Mouse (Mus musculus) c-Kit-positive CD71-positive TER-119-positive erythroid progenitor cells, embryonic 14.5 days (primary cell): Measurements from ENCODE around the gene Col4a2.

Experiments used
- DNase-seq: peaks from one replicate; pipeline ENCODE4 v3.0.0-alpha.2; 2013; ENCODE audit warnings: low spot score

Col4a2 gene

GRCm38 (mm10) chr8:11324801-11325395 lies 12.3 kb downstream of the Col4a2 start:
- no peak for DNase-seq

- DNase-seq = no peak
Observed at GRCm38 (mm10) chr8:11327298-11327697, 14.7 kb downstream of the Col4a2 start.

- no peak for DNase-seq
Observed at GRCm38 (mm10) chr8:11327722-11328417, 15.3 kb downstream of the Col4a2 start.

GRCm38 (mm10) chr8:11331561-11331960 lies 19.0 kb downstream of the Col4a2 start:
- DNase-seq = no peak

- DNase-seq = no peak
Observed at GRCm38 (mm10) chr8:11333746-11334145, 21.1 kb downstream of the Col4a2 start.

- no peak for DNase-seq
Observed at GRCm38 (mm10) chr8:11334493-11334892, 21.9 kb downstream of the Col4a2 start.

- DNase-seq = no peak
Observed at GRCm38 (mm10) chr8:11335238-11335637, 22.6 kb downstream of the Col4a2 start.

- no peak for DNase-seq
Observed at GRCm38 (mm10) chr8:11336346-11336745, 23.7 kb downstream of the Col4a2 start.

- DNase-seq = no peak
Observed at GRCm38 (mm10) chr8:11337642-11338041, 25.0 kb downstream of the Col4a2 start.

- DNase-seq = no peak
Observed at GRCm38 (mm10) chr8:11338507-11338906, 25.9 kb downstream of the Col4a2 start.

- DNase-seq = no peak
Observed at GRCm38 (mm10) chr8:11340310-11341110, 27.9 kb downstream of the Col4a2 start.

GRCm38 (mm10) chr8:11341111-11341566 lies 28.5 kb downstream of the Col4a2 start:
- DNase-seq = no peak

- DNase-seq = no peak
Observed at GRCm38 (mm10) chr8:11344459-11344858, 31.9 kb downstream of the Col4a2 start.

GRCm38 (mm10) chr8:11346225-11346624 lies 33.6 kb downstream of the Col4a2 start:
- DNase-seq = no peak

- DNase-seq = no peak
Observed at GRCm38 (mm10) chr8:11347699-11348098, 35.1 kb downstream of the Col4a2 start.

- DNase-seq = no peak
Observed at GRCm38 (mm10) chr8:11348622-11349021, 36.0 kb downstream of the Col4a2 start.

GRCm38 (mm10) chr8:11351355-11351754 lies 38.8 kb downstream of the Col4a2 start:
- DNase-seq = no peak

- no peak for DNase-seq
Observed at GRCm38 (mm10) chr8:11352514-11352913, 39.9 kb downstream of the Col4a2 start.

GRCm38 (mm10) chr8:11354800-11355451 lies 42.3 kb downstream of the Col4a2 start:
- DNase-seq = no peak

GRCm38 (mm10) chr8:11355900-11356299 lies 43.3 kb downstream of the Col4a2 start:
- no peak for DNase-seq

GRCm38 (mm10) chr8:11356776-11357175 lies 44.2 kb downstream of the Col4a2 start:
- no peak for DNase-seq

GRCm38 (mm10) chr8:11357921-11358436 lies 45.4 kb downstream of the Col4a2 start:
- no peak for DNase-seq
